Mouse (Mus musculus) monocyte, adult 5-6 weeks (primary cell): ENCODE results near the gene Duox1. TPM values are rescaled to one million over a fixed set of nuclear protein-coding genes. Genes with fewer than 3 reads are reported as not detected.

Experiments
- ATAC-seq: fragments of 153-309, 156-312 bp; replicated peaks from 2 replicates; pipeline ENCODE4 v1.8.0; 2017; ENCODE audit warnings: mild to moderate bottlenecking; ENCODE audit not compliant: low TSS enrichment, insufficient number of reproducible peaks, severe bottlenecking, poor library complexity, low FRiP score
- total RNA-seq: library from RNA; stranded (forward); fragments of 200-1000, 200-491, 200-594 nt; gene quantifications from 3 replicates; pipeline ENCODE4 v1.2.3, GENCODE M21; 2017

The Duox1 gene
- total RNA-seq, 1 experiment from 2014 or later = not detected

DNA sequence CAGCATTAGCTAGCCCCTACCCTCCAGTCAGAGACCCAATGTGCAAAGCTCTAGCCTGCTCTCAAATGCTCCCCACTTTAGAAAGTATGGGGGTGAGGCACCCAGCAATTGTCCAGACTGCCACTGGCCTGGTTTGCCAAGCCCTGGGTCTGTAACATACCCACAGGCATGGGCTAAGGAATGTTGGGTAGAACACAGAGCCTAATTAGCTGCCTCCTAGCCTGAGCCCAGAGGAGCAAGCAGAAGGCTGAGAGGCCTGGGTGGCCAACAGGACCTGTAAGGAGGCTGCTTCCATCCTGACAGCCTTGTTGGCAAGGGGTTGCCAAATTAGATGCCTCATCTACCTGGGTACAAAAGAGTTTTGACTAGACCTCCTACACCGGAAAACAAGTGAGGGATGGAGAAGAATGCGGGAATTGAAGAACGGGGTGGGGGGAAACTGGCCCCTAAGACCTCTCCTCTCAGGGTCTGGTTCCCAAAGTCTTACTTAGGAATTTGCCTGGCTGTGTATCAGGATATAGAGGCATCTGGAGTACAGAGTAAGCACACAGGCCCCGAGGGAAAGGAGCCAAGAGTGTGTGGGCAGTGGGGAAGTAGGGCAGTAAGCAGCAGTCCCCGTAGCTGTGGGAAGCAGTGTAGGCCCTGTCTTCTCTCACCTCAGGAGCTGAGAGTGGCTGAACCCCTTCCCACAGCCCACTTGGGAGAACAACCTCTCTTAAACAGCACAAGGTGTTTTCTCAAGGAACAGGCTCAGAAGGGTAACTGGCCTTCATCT lies 35.9 kb downstream of the Duox1 start:
- no peak for ATAC-seq

DNA sequence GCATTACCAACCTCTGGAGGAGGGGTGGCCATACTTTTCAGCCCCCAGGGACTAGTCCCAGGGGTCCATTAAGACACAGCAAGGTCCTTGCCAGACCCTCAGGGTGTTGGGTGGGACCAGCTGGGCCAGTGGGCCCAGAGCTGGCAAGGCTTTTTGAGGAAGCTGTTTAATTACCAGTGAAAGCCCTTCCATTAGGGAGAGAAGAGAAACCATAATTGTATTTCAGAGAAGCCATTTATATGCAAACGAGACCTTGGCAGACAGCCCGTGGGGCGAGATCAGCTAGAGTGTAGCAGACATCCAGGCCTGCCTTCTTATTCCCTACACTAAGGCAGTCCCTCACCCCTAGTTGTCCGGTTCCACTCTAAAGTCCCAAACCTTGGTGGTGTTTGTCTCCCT lies 36.5 kb downstream of the Duox1 start:
- ATAC-seq = no peak

DNA sequence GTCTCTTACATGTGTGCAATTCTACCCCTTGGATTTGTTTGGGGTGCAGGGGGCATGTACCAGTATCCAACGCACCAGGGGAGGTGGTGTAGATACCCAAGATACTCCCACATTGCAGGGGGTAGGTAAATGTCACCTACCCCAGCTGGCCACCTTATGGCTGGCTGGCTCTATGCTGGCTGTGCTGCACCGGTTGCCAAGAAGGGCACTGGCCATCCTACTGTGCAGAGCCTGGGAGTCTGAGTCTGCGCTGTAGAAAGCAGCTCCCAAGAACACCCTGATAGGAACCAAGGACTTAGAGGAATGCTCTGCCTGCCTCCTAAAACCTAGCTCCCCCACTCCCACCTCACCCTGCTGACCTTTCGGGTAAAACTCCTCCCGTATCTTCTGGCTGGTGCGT lies 37.5 kb downstream of the Duox1 start:
- ATAC-seq = no peak

DNA sequence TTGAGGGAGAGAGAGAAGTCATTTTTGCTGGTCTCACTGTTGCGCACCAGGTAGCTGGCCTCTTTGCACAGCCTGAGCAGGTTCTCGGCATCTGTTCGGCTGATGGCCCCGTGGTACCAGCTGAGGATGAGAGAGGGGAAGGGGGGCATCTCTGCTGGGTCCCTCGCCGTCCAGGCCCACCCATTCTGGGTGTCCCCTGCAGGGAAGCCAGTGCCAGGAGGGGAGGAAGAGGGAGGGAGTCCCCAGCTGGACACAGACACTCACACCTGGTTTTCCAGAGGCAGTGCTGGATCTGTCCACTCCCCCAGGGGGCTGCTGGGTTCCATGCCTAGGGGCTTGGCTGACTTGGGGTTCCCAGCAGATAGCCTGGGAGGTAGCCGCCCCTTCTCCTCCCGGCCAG lies 38.3 kb downstream of the Duox1 start:
- ATAC-seq = no peak

DNA sequence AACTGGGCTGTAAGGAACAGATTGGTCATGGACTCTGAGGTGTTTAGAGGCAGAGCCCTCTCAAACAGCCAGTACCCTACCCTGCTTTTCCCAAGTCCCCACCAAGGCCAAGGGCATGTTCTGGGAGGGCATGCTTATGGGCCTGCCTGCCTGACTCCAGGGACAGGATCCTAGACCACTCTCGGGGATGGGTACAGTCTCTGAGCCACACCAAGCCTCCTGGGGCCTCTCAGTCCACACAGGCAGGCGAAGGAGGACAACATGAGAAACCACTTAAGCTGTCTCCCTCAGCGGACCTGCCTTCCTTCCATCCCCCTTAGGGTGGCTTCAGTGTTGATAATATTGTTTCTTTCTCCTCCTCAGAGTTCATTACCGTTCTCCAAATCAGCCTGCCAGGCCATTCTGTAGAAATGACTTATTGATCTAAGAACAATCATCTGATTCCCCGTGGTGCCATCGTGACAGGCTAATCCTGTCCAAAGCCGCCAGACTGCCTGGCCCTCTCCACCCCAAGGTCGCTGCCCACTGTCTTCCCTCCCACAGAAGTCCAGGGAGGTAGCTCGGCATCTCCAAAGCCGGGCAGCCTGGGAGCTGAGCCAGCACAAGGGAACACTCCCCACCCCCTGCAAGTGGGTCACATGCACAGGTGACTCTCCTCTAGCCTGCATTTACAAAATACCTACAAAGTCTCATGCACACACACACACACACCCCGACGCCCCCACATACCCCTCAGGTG lies 38.9 kb downstream of the Duox1 start:
- ATAC-seq = no peak

DNA sequence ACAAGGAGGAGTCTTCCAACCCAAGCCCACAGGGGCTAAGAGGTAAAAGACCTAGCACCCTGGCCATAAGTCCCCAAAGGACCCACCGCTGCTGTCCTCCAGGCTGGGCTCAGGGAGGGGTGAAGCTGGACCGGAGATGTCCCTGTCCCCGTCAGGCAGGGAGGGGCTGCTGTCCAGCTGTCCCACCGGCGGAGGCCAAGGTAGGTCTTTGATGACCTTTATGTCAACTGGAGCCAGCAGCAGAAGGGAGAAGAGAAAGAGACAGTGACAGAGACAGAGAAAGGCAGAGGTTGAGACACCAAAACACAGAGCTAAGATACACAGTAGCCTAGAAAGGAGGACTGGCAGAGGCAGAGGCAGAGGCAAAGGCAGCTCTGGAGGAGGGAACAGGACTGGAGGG lies 39.9 kb downstream of the Duox1 start:
- no peak for ATAC-seq

DNA sequence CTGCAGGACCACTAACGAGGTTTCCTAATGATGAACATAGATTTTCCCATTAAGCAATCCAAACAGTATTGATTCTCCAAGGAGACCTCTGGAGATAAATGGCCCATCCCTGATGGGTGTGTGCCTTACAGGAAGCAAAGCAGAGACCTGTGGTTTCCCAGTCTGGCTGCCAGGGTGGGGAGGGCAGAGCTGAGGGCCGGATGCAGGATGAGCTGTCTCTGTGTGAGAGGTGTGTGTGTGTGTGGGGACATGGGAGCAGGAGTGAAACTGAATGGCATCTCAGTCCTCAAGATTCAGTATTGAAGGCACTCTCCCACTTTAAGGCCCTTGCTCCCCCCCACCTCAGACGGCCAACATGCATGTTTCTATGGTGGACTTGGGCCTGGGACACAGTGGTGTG lies 40.7 kb downstream of the Duox1 start:
- ATAC-seq = no peak

DNA sequence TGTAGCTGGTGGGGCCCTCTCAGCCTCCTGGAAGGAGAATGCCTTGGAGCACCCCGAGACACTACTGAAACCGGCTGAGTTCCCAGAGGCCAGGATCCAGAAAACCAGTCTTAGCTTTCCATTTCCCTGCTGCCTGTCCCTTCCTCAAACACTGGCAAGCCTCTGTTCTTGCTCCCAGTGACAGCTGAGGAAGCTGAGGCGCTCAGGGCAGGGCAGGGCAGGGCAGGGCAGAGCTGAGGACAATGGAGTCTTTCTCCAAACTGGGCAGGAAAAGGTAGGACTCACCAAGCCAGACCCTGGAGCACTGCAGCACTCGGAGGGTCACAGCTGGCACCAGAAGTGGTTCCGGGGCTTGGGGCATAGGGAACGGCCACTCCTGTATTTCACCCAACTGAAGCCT lies 44.8 kb downstream of the Duox1 start:
- no peak for ATAC-seq

DNA sequence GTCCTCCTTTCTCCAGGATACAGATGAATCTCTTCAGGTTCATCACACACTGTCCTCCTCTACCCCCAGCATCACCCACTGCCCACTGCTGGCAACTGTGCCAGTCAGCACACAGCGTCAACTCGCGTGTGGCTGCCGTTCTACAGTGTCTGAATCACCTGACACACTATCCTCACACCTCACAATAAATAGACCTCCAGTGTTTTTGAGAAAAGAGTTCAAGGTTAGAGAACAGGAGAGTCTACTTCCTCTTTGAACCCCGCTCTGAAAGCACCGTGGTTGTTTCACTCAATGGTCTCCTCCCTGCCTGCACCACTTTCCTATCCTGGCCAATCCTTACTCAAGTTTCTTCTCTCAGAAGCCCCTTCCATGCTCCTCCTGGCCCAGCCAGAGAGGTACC lies 45.7 kb downstream of the Duox1 start:
- no peak for ATAC-seq

DNA sequence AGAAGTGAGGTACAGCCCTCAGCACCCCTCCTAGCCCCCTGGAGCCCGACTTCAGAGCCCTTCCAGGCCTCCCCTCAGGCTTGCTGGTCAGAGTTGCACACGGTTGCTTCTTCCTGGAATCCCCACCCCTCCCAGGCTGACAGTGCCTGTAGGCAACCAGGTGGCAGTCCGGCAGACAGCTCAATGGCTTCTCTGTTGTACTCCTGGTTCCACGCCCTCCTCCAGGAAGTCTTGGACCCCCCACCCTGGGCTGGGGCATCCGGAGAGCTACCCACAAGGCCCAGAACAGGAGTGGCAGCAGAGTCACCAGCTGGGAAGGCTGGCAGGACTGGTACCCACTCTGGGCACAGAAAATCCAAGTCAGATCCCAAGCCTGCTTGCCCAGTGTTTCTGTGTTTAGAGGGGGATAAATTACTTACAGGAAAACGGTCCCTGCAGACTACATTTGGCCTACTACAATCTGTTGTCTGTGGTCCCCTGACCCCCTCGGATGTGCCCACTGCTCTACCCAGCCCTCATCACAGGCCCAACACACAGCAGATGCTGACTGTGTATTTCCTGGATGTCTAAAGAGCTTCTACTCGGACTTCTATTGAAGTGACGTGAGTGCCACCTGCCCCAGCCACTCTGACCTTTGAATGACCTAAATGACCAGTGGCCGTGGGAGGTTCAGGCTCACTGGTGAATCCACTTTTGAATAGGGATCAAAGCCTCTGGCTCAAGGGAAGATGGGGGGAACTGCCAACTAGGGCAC lies 46.6 kb downstream of the Duox1 start:
- ATAC-seq = no peak

DNA sequence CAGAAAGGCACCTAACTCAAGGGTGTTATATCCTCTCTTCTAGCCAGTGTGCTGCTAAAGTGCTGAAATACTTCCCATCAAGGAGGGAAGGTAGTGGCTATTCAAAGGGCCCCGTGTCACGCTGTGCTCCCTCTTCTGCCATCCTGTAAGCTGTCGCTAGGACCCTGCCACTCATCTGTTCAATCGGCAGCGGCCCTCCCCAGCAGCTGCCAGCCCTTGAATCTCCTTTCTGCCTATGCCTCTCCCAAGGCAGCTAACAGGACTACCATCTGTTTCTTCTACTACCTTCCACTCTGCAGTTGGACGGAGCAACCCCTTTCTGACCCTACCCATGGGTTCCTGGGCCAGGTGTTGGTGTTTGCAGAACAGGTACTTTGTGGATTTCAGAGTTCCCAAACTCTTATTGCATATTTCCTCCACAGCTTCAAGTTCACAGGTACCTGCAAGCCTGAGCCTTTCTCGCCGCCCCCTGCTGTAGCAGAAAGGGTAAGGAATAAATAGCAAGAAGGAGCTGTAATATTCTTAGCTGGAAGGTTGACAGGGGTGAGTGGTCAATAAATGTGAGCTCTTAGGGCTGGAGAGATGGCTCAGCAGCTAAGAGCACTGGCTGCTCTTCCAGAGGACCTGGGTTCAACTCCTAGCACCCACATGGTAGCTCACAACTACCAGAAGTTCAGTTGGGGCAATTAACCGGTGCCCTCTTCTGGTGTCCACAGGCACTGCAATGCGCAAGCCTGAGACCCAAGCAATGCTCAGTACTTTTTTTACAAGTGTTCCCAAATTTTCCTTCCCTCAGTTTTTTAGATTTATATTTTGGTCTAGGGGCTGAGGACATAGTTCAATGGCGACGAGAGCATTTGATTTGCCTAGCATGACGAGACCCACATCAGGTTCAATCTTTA lies 47.4 kb downstream of the Duox1 start:
- no peak for ATAC-seq

DNA sequence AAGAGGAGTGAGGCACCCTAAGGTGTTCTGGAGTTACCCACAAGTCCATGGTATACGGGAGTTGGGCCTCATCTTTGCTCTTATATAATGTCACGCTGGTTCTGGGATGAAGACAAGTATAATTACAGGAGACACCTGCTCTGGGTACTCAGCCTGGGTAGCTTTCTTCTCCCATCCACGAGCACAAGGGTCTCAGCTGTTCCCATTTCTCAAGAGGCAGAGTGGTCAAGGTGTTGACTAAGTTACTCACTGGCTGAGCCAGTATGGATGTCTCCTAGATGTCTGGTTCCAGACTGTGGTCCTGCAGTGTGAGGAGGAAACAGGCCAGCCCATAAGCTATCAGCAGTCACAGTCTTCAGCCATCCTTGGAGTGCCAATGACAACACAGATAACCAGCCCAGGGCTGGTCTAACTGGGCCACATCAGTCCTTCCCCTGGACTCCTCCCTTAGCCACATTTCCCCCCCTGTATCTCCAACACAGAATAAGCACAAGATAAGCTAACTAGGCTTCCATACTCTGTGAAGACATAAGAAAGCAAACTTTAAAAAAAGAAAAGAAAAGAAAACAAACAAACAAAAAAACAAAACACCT lies 49.0 kb downstream of the Duox1 start:
- no peak for ATAC-seq

DNA sequence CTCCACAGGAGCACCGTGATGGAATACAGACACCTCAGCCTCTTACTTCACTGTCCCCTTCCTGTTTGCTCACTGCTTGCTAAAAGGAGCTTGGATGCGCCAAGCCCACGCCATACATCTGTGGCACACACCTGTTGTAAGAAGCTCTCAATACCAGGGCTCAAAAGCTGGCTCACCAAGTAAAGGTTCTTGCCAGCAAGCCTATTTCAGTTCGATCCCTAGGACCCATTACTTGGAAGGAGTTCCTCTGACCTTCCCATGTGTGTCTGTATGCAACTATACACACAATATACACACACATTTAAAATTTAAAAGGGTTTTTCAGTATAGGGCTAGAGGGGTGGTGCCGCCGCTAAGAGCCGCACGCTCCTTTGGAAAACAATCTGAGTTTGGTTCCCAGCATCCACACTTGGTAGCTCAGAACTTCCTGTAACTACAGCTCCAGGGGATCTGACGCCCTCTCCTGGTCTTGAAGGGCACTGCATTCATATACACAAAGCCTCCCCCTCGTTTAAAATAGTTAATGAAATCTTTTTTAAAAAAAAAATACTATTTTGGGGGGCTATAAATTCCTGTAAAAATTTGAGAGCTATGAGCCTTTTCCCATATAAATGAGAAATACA lies 49.9 kb downstream of the Duox1 start:
- ATAC-seq = no peak

DNA sequence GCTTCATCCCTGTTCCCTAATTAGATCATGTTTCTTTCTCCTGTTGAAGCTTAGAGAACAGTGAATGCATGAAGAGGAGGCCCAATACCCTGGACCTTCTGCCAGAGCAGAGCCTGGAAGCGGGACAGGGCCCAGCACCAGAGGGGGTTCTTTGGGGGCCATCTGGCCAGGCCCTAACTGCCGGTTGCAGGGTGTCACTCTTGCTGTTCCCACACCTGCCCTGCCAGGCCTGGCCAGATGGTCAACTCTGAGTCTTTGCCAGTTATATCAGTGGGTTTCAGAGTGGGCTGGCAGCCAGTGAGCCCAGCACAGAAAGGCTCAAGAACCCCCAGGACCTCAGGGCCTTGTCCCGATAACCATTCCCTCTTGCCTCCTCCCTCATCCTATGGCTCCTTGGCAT lies 50.6 kb downstream of the Duox1 start:
- no peak for ATAC-seq

DNA sequence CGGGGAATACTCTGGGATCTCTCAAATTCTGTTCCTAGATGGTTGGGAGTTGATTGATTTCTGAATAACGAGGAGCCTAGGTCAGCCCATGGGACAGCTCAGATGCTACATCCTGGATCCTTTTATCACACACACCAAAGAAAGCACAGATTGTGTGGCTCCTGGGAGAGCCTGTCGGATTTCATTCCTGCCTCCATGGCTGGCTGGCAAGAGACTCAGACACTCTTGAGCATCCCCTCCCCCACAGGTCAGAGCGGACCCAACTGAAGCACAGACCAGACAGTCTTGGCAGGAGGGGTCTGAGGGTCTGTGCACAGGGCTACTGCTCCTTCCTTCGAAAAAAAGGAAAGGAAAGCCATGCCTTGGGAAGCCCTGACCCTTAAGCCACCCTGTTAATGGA lies 51.2 kb downstream of the Duox1 start:
- ATAC-seq = no peak

DNA sequence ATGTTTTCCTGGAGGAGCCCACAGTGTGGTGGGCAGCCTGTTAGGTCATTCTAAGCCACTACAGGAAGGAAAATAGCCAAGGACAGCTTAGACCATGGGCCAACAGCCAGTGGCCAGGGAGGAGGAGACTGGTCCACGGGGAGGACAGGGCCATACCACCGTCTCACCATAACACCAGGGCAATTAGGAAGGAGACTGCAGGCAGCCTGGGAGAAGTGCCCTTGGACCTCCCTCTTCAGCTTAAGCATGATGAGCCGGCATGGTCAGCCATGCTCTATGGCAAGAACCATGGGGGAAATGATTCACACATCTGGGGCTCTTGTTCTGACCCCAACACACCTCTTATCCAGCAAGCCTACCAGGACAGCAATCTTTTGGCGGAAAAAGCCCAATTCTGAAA lies 51.7 kb downstream of the Duox1 start:
- no peak for ATAC-seq

DNA sequence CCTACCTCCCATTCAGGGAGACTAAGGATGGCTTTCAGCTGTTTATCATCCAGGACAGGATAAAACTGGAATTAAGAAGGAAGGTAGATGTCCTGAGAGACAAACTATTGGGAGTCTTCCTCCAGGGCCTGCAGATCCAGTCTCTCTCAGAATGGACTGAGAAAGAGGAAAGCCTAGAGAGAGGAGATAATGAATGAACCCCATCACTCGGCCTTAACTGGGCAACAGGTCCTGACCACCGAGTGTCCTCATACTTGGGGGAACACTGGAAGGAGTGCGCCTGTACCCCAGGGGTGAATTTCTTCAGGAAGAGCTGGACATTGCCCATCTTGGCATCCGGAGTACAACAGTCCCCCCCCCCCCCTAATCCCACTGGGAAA lies 52.2 kb downstream of the Duox1 start:
- ATAC-seq = no peak
